Mouse (Mus musculus) G1E (cell line): ENCODE data around the gene Smg7. TPM values are rescaled to one million over a fixed set of nuclear protein-coding genes. Genes with fewer than 3 reads are reported as not detected.

Source experiments
- ATAC-seq: 2 replicates; pipeline ENCODE4 v1.8.0; 2016; ENCODE audit warnings: mild to moderate bottlenecking; ENCODE audit not compliant: insufficient number of reproducible peaks, poor library complexity, low FRiP score, severe bottlenecking; ENCODE audit errors: extremely low read depth
- DNase-seq: peaks from one replicate; pipeline ENCODE4 v3.0.0; 2012; ENCODE audit warnings: low spot score
- H3K27me3 ChIP-seq: 2 replicates; pipeline ENCODE4 v1.6.1; 2012; ENCODE audit warnings: mild to moderate bottlenecking, low read length, inconsistent platforms; ENCODE audit not compliant: insufficient read depth
- H3K36me3 ChIP-seq: replicated peaks from 2 replicates; pipeline ENCODE3; 2012; ENCODE audit warnings: mild to moderate bottlenecking, inconsistent platforms
- H3K4me1 ChIP-seq: 2 replicates; pipeline ENCODE4 v1.6.1; 2012; ENCODE audit warnings: low read depth, low read length, inconsistent platforms, mixed read lengths; ENCODE audit not compliant: insufficient read depth
- H3K4me3 ChIP-seq: 2 replicates; pipeline ENCODE4 v1.5.1; 2012; ENCODE audit warnings: low read depth, mild to moderate bottlenecking, inconsistent platforms, low read length, moderate library complexity, mixed read lengths
- H3K9me3 ChIP-seq: replicated peaks from 2 replicates; pipeline ENCODE4 v1.6.1; 2012; ENCODE audit warnings: inconsistent platforms
- CTCF ChIP-seq: IDR thresholded peaks from 2 replicates; pipeline ENCODE4 v1.5.1; 2012; ENCODE audit warnings: low read depth, low read length, inconsistent platforms, mixed read lengths
- GATA1 ChIP-seq: IDR thresholded peaks from 2 replicates; pipeline ENCODE4 v1.6.1; 2012; ENCODE audit warnings: borderline replicate concordance, low read length, inconsistent platforms, mixed read lengths
- GATA2 ChIP-seq: IDR thresholded peaks from 2 replicates; pipeline ENCODE4 v1.6.1; 2012; ENCODE audit warnings: low read depth, low read length, inconsistent platforms, borderline replicate concordance
- POLR2AphosphoS5 ChIP-seq: IDR thresholded peaks from 2 replicates; pipeline ENCODE4 v1.6.1; 2012; ENCODE audit warnings: low read depth, low read length, inconsistent platforms; ENCODE audit not compliant: insufficient replicate concordance
- TAL1 ChIP-seq: conservative IDR thresholded peaks from 2 replicates; pipeline ENCODE4 v1.6.1; 2012; ENCODE audit warnings: low read depth, low read length, inconsistent platforms, mixed read lengths
- polyA plus RNA-seq: library from polyadenylated mRNA; stranded (reverse); fragments of >175 nt; gene quantifications from 2 replicates; pipeline ENCODE4 v1.2.3, GENCODE M21; 2012
- total RNA-seq, 2 experiments: library from RNA; stranded (forward) in 1 of 2; stranded (reverse) in 1 of 2; fragments of 200-1000 nt in 1 of 2; fragments of >200 nt in 1 of 2; fragmentation: Nextera tagmentation in 1 of 2; gene quantifications; 2 replicates each; pipeline ENCODE4 v1.2.3; 2014 to 2017

Gene Smg7
- total and polyA plus RNA-seq, 3 experiments: 14.2 to 156 (median 36.1) TPM

DNA sequence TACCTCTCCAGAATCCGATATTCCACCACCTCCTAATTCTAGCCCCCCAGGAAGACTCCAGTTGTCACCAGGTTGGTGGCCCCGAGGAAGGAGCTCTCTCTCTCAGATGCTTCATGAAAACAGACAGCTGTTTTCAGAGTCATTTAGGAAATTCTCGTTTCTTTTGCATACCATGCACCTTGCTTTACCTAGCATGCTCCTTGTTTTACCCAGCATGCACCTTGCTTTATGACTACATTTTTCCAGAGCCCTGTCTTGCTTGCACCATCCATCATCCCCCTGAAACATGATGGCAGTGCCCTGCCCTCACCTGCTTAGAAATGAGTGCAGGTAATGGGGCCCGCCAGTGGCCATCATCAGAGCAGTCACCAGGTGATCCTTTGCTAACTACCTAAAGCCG is 70.8 kb downstream of the Smg7 start:
- Histone ChIP-seq H3K4me3 (no peak overlapping the region), H3K4me1 (peaks cover 13% of the 10 kb centered on the region), H3K9me3 (peaks cover 12% of the 10 kb centered on the region), H3K27me3 (no peaks in the 10 kb centered on the region), H3K36me3 (peaks cover 65% of the 10 kb centered on the region)
- ATAC-seq: no peak
- TF ChIP-seq POLR2AphosphoS5: no peak
- no peak for TF ChIP-seq GATA2
- no peak for DNase-seq

- Histone ChIP-seq H3K36me3 (peaks cover 64% of the 10 kb centered on the region), H3K4me1 (peaks cover 13% of the 10 kb centered on the region)
- no peak for DNase-seq
Measured at GRCm38 (mm10) chr1:152831003-152831402, 71.4 kb downstream of the Smg7 start.

GRCm38 (mm10) chr1:152830054-152830453 is 72.4 kb downstream of the Smg7 start:
- peaks cover 17% of the 10 kb centered on the region for H3K9me3 ChIP-seq
- ATAC-seq (no peak), DNase-seq (no peak)
- TF ChIP-seq GATA1: no peak
- TF ChIP-seq CTCF: no peak
- TF ChIP-seq POLR2AphosphoS5: no peak
- no peak for TF ChIP-seq GATA2
- no peak for TF ChIP-seq TAL1
- H3K4me1 ChIP-seq: peaks cover 13% of the 10 kb centered on the region
- peaks cover 65% of the 10 kb centered on the region for H3K36me3 ChIP-seq
- H3K4me3 ChIP-seq: no peak overlapping the region
- H3K27me3 ChIP-seq: no peaks in the 10 kb centered on the region

More at GRCm38 (mm10) chr1:152831003-152831402, 71.4 kb downstream of the Smg7 start:
- TF ChIP-seq GATA2 (no peak), GATA1 (no peak), CTCF (no peak), TAL1 (no peak), POLR2AphosphoS5 (no peak)
- ATAC-seq: no peak
- Histone ChIP-seq H3K4me3 (no peak overlapping the region), H3K27me3 (no peaks in the 10 kb centered on the region), H3K9me3 (peaks cover 17% of the 10 kb centered on the region)

GRCm38 (mm10) chr1:152828637-152829355 is 73.7 kb downstream of the Smg7 start:
- H3K9me3 ChIP-seq: peaks cover 18% of the 10 kb centered on the region
- H3K27me3 ChIP-seq: no peaks in the 10 kb centered on the region
- H3K4me1 ChIP-seq: peaks cover 13% of the 10 kb centered on the region
- peaks cover 65% of the 10 kb centered on the region for H3K36me3 ChIP-seq
- DNase-seq: no peak
- no peak overlapping the region for H3K4me3 ChIP-seq
- TF ChIP-seq GATA1: no peak
- no peak for TF ChIP-seq TAL1
- no peak for TF ChIP-seq GATA2
- no peak for TF ChIP-seq POLR2AphosphoS5
- no peak for TF ChIP-seq CTCF
- no peak for ATAC-seq

DNA sequence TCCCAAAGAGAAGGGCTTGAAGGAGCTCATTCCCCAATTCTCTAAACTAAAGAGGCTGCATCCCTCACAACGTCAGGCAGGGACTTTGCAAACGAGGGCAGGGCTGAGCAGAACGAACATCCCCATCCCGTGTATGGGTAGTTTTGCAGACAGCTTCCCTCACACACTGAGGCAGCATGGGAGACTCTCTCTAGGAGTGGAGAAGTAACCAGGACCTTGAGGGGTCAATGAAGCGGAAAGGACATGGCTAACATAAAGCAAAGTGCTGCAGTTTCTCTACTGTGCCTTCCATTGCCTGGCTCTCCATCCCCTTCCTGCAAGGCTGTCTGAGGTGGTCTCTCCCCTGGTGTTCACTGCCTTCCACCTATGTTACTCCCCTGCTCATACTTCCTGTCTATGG is 74.3 kb downstream of the Smg7 start:
- Histone ChIP-seq H3K27me3 (no peaks in the 10 kb centered on the region), H3K9me3 (peaks cover 18% of the 10 kb centered on the region), H3K36me3 (peaks cover 60% of the 10 kb centered on the region), H3K4me3 (no peak overlapping the region), H3K4me1 (peaks cover 13% of the 10 kb centered on the region)
- DNase-seq: no peak
- TF ChIP-seq GATA2 (no peak), CTCF (no peak), TAL1 (no peak), GATA1 (no peak), POLR2AphosphoS5 (no peak)
- no peak for ATAC-seq

DNA sequence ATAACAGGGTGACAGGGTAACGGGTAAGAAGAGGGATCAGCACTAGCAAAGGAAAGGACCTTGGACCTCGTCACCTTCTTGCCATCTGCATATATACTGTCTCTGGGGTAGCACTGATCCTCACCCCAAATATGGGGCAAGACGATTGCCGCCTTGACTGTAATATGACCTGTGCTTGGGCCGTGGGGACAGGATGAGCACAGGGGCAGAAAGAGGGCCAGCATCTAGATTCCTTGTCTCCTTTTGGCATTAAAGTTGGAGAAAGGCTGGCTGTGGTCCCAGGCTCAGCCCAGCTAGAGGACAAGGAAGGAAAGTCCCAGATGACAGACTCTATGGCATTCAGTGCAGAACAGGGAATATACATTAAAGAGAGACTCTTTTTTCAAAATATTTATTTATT is 76.0 kb downstream of the Smg7 start:
- Histone ChIP-seq H3K4me3 (no peak overlapping the region), H3K27me3 (no peaks in the 10 kb centered on the region), H3K36me3 (peaks cover 58% of the 10 kb centered on the region), H3K4me1 (peaks cover 4% of the 10 kb centered on the region), H3K9me3 (peaks cover 18% of the 10 kb centered on the region)
- ATAC-seq: no peak
- no peak for TF ChIP-seq CTCF
- TF ChIP-seq POLR2AphosphoS5: no peak
- no peak for TF ChIP-seq GATA1
- no peak for TF ChIP-seq TAL1
- TF ChIP-seq GATA2: no peak
- DNase-seq: no peak
